Mouse (Mus musculus) adrenal gland, adult 8-10 months (tissue): ENCODE data around the gene Ptpra. TPM values are rescaled to one million over a fixed set of nuclear protein-coding genes. Genes with fewer than 3 reads are reported as not detected.
"Not testable (repeated sequence)": the region's sequence is repeated elsewhere in the genome, so short reads cannot be mapped to it uniquely, and the experiment has no call there.

Source experiments
- DNase-seq: peaks from one replicate; pipeline ENCODE4 v3.0.0; 2022
- total RNA-seq, 4 experiments: library from RNA; stranded (reverse); gene quantifications; 2 replicates each; pipeline ENCODE4 v1.2.4; 2022

Ptpra gene
- total RNA-seq, 4 experiments from 2014 or later: 150 to 167 (median 158) TPM

- peak; percentile 93 for DNase-seq
Measured at GRCm38 (mm10) chr2:130563212-130564055, 113.4 kb downstream of the Ptpra start, which contains the start of gene Mrps26. Gene Mrps26 (plus strand): TSS chr2:130563742.

- no peak for DNase-seq
Measured at GRCm38 (mm10) chr2:130564063-130564462, 114.0 kb downstream of the Ptpra start.

GRCm38 (mm10) chr2:130564983-130565382 is 114.9 kb downstream of the Ptpra start:
- DNase-seq: no peak

GRCm38 (mm10) chr2:130568921-130569320 is 118.8 kb downstream of the Ptpra start:
- no peak for DNase-seq

DNA sequence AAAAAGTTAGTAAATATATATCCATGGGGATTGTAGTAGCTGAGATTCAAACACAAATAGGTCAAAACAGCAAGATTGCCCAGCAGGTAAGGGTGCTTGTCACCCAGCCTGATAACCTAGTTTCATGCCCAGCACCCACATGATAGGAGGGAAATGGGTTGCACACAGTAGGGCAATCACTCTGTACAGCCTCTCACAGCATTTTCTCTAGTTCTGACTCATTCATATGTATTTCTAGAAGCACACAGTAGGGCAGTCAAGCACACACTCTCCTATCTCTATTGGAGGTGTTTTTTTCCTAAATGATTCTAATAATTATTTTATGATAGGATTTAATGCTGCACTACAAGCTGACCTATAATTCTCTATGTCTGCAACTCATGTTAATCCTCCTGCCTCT is 119.8 kb downstream of the Ptpra start:
- DNase-seq: no peak

DNA sequence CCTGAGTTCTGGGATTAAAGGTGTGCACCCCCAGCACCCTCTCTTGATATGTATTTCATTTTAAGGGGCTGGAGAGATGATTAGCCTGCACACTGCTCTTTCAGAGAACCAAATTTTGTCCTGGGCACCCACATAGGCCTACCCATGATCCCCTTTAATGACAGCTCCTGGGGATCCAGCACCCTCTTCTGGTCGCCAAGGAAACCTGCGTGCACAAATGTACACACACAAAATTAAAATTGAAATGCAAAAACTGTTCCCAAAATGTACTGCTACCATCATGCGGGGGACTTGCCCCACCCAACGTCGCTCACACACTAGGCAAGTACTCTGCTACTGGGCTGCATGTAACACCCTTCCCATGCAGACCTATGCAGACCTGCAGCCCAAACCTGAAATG is 124.9 kb downstream of the Ptpra start:
- no peak for DNase-seq

GRCm38 (mm10) chr2:130575873-130576272 is 125.8 kb downstream of the Ptpra start, which contains the start of gene Oxt:
Gene Oxt (plus strand): TSS chr2:130576173.
- no peak for DNase-seq

DNA sequence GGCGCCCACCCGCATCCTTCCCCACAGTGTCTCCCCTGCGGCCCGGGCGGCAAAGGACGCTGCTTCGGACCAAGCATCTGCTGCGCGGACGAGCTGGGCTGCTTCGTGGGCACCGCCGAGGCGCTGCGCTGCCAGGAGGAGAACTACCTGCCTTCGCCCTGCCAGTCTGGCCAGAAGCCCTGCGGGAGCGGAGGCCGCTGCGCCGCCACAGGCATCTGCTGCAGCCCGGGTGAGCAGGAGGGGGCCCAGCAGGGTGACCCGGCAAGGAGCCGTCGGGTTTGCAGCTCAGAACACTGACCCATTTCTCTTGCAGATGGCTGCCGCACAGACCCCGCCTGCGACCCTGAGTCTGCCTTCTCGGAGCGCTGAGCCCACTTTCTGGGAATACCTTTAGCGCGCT is 126.5 kb downstream of the Ptpra start:
- not testable (repeated sequence) for DNase-seq

DNA sequence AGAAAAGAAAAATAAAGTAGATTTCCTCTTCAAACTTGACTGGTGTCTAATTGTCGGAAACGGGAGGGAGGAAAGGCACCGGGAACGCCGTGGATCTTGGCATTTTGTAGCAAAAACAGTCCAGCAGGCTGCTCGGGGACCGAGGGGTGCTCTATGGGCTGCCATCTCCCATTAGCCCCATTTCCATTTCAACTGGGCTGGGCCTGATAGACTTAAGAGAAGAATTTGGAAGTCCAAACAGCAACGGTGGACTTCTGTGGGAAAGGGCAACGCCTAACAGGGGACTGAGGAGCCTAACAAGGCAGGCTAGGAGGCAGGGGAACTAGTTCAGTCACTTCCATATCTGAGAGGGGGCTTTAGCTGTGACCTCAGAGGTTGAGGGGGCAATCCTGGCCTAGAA is 126.9 kb downstream of the Ptpra start:
- no peak for DNase-seq

DNA sequence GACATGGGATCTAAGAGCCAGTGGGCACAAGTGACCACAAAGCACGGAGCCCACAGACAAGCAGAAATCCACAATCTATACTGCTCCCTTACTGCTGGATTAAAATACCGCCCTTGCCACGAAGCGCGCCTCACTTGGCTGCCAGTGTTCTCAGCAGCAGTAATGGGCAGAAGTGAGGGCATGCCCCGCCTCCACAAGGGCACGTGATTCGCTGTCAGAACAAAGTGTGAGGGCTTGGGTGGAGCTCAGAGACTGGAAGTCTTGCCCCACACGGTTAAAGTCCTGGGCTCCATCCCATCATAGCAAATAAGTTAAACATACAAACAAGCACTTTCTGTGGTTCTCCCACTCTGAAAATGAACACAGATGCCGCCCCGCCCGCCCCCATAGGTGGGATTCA is 127.6 kb downstream of the Ptpra start:
- DNase-seq: no peak

- DNase-seq: peak; percentile 38
Measured at GRCm38 (mm10) chr2:130578148-130578547, 128.1 kb downstream of the Ptpra start.

DNA sequence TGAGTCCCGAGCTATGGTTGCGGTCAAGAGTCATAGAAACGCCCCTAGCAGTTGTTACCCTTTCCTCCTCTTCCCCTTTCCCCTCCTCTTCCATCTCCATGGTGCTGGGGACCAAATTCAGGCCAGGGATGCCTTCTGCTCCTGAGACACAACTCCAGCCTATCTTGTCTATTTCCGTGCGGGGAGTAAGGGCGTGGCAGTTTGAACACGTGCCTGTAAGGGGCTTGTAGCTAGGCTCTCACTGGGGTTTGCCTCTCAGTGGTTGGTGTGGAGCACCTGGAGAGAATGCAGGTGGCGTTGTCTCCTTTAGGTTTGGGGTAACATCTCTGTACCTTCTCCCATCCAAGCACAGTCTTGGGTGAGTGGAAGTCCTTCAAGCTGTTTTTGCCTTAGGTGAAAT is 129.7 kb downstream of the Ptpra start:
- DNase-seq: no peak

- DNase-seq: no peak
Measured at GRCm38 (mm10) chr2:130581201-130581600, 131.1 kb downstream of the Ptpra start.

- DNase-seq: no peak
Measured at GRCm38 (mm10) chr2:130582552-130582951, 132.5 kb downstream of the Ptpra start, which contains the start of gene Avp. Gene Avp (minus strand): TSS chr2:130582554.

GRCm38 (mm10) chr2:130583902-130584560 is 134.0 kb downstream of the Ptpra start:
- DNase-seq: no peak

DNA sequence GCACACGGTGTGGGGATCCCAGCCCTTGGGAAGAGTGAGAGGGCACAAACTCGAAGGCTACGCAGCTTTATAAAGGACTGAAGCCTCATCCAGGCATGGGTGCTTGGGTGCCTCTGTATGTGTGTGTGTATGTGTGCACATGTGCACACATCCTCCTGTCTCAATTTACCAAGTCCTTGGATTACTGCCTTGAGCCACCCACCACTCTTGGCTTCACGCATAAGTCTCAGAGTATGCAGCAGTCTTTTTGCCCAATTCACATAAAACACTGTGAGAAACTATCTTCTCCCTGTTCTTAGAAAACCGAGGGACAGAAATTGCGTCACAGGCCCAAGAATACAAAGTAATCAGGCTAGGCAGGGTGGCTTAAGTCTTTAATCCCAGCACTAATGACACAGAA is 135.9 kb downstream of the Ptpra start:
- DNase-seq: no peak

DNA sequence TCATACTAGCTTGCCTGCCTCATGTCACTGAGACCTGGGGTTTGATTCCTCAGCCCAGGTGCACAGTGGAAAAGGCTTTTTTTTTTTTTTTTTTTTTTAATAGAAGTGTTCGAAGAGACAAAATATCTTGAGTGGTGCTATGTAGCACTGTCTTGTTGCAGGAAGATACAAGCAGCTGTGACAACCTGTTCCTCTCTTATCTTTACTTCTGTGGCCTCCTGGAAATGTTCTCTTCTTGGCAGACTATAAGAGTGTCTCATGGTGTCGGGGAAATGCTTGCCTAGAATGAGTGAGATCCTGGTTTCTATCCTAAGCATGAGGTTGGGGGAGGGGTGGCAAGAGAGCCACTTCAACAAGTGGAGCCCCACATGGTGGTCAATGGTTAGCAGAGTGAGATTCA is 138.3 kb downstream of the Ptpra start:
- DNase-seq: no peak

DNA sequence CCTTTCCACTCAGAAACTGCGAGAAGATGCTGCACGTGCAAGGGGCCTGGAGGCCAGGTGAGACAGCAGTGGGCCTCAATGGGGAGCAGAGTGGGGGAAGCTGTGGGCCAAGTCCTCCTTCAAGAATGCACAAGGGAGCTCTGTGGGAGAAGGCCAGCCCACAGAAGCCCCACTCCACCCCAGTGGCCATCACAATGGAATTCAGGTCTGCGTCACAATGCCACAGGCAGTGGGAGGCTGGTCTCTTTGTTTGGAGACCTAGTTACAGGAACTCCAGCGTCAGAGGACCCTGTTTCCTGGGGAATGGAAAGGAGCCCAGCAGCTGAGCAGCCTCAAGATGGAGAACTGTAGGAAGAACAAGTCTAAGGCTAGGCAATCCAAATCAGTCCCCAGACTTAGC is 139.1 kb downstream of the Ptpra start:
- DNase-seq: no peak

- DNase-seq: no peak
Measured at GRCm38 (mm10) chr2:130589761-130590160, 139.7 kb downstream of the Ptpra start.

DNA sequence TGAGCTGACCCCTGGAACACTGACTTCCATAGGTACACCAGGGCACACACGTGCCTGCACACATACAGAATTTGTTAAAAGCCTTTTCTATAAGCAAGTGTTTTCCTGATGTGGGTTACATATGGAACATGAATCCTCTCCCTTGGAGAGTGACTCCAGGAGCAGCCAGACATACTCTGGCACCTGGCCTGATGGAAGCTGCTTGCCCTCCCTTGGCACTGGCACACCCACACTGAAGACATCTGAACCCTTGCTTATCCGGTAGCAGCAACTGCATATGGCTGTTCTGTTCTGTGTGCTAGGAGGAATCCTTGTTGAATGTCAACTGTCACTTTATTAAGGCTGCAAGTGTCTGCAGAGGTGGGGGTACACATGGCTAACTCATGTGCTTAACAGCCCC is 140.9 kb downstream of the Ptpra start:
- DNase-seq: no peak

- DNase-seq: no peak
Measured at GRCm38 (mm10) chr2:130595596-130595995, 145.5 kb downstream of the Ptpra start.

- DNase-seq: no peak
Measured at GRCm38 (mm10) chr2:130597601-130598010, 147.5 kb downstream of the Ptpra start.

GRCm38 (mm10) chr2:130598399-130598798 is 148.3 kb downstream of the Ptpra start:
- no peak for DNase-seq

GRCm38 (mm10) chr2:130602195-130602594 is 152.1 kb downstream of the Ptpra start:
- no peak for DNase-seq
